Mouse (Mus musculus) limb, embryonic 13.5 days (tissue): ENCODE results near the gene Efhc1. TPM values are rescaled to one million over a fixed set of nuclear protein-coding genes. Genes with fewer than 3 reads are reported as not detected.
A peak's percentile ranks its signal among the peaks of the same experiment; 100 is the strongest.

Source experiments
- ATAC-seq: fragments of 200-750 bp; cut with Nextera tagmentation; 2 replicates; pipeline ENCODE4 v1.8.0; 2017; ENCODE audit warnings: low read depth, moderate number of reproducible peaks, moderate TSS enrichment; ENCODE audit not compliant: low FRiP score
- H3K27ac ChIP-seq: fragments of 300-500 bp; sonication (generic); 2 replicates; pipeline ENCODE4 v1.5.1; 2015; ENCODE audit warnings: inconsistent platforms, mild to moderate bottlenecking, moderate library complexity
- H3K27me3 ChIP-seq: fragments of 300-500 bp; sonication (generic); 2 replicates; pipeline ENCODE4 v1.6.1; 2015; ENCODE audit warnings: mild to moderate bottlenecking, inconsistent platforms
- H3K36me3 ChIP-seq: fragments of 300-500 bp; sonication (generic); 2 replicates; pipeline ENCODE4 v1.6.1; 2015; ENCODE audit warnings: inconsistent platforms, mild to moderate bottlenecking, moderate library complexity
- H3K4me1 ChIP-seq: fragments of 300-500 bp; sonication (generic); 2 replicates; pipeline ENCODE4 v1.6.1; 2015; ENCODE audit warnings: inconsistent platforms
- H3K4me2 ChIP-seq: fragments of 300-500 bp; sonication (generic); replicated peaks from 2 replicates; pipeline ENCODE4 v1.6.1; 2015; ENCODE audit warnings: inconsistent platforms, mild to moderate bottlenecking, moderate library complexity
- H3K4me3 ChIP-seq: fragments of 300-500 bp; sonication (generic); 2 replicates; pipeline ENCODE4 v1.5.1; 2015; ENCODE audit warnings: moderate library complexity, mild to moderate bottlenecking, inconsistent platforms
- H3K9ac ChIP-seq: fragments of 300-500 bp; sonication (generic); 2 replicates; pipeline ENCODE4 v1.6.1; 2015; ENCODE audit warnings: mild to moderate bottlenecking, inconsistent platforms
- H3K9me3 ChIP-seq: fragments of 300-500 bp; sonication (generic); 2 replicates; pipeline ENCODE4 v1.6.1; 2016; ENCODE audit warnings: inconsistent platforms
- WGBS: fragments of 180-500 bp; shearing (Covaris S2); methylation state at CpG from one replicate; pipeline ENCODE4 v1.1.7; 2015; 5-methylcytosine and 5-hydroxymethylcytosine counted together
- polyA plus RNA-seq: library from polyadenylated mRNA; unstranded; fragments of >200 nt; fragmentation: Nextera tagmentation; extraction: Ambion mirVana; gene quantifications from 2 replicates; pipeline ENCODE4 v1.2.1, GENCODE M21; 2015

Efhc1 gene
- polyA plus RNA-seq: 1.9 and 3.1 TPM in 2 replicates

DNA sequence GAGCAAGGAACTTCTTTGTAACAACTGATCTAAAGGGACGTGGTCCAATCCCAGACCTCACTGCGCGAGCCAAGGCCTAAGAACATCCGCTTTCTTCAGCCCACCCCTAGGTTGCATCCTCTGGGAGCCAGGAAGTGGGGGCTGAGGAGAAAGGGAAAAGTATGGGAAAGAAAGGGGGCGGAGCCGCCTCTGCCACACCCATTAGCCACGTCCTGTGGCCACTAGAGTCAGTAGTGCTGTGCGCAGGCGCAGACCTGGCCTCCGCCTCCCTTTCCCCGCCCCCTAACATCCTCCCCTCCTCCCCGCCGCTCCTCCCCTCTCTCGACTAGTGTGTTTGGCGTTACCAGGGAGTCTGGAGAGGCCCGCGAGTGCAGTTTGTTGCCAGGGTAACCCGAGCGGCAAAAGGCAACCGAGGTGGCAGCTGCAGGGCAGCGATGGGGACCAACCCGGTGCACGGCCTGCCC lies at the start of gene Efhc1:
Efhc1 (plus strand) TSS at position 327 of the 464 bp plus-strand sequence.
- no peaks in the 10 kb centered on the region for H3K27me3 ChIP-seq
- 2% methylated on average over 22 of the region's 23 CpGs for WGBS
- peak within 1 kb of the TSS; percentile 71 for H3K9ac ChIP-seq
- peak within 1 kb of the TSS; percentile 59; the same call in 1 of the 2 replicates for H3K27ac ChIP-seq
- peak; percentile 98 for ATAC-seq
- no peaks in the 10 kb centered on the region for H3K36me3 ChIP-seq
- no peaks in the 10 kb centered on the region for H3K9me3 ChIP-seq
- peak within 1 kb of the TSS; percentile 60 for H3K4me3 ChIP-seq
- H3K4me2 ChIP-seq: peak within 1 kb of the TSS; percentile 82
- H3K4me1 ChIP-seq: peaks cover 6% of the 10 kb centered on the region; the same call in 1 of the 2 replicates

GRCm38 (mm10) chr1:20905501-20906127 lies 45.8 kb upstream of the Efhc1 start:
- Histone ChIP-seq H3K36me3 (no peaks in the 10 kb centered on the region), H3K4me2 (no peak overlapping the region), H3K9me3 (no peaks in the 10 kb centered on the region), H3K9ac (no peak overlapping the region), H3K4me3 (no peak overlapping the region), H3K4me1 (no peaks in the 10 kb centered on the region), H3K27ac (no peak overlapping the region), H3K27me3 (no peaks in the 10 kb centered on the region)
- no peak for ATAC-seq
- 85% methylated on average over 8 of the region's 8 CpGs for WGBS

- 90% methylated on average over 9 of the region's 9 CpGs for WGBS
- no peaks in the 10 kb centered on the region for H3K4me1 ChIP-seq
- no peak overlapping the region for H3K4me3 ChIP-seq
- H3K36me3 ChIP-seq: no peaks in the 10 kb centered on the region
- H3K4me2 ChIP-seq: no peak overlapping the region
- H3K9ac ChIP-seq: no peak overlapping the region
- ATAC-seq: no peak
- no peaks in the 10 kb centered on the region for H3K27me3 ChIP-seq
- H3K27ac ChIP-seq: no peak overlapping the region
- no peaks in the 10 kb centered on the region for H3K9me3 ChIP-seq
These were observed 45.3 kb upstream of the Efhc1 start for GRCm38 (mm10) chr1:20906128-20906515.

DNA sequence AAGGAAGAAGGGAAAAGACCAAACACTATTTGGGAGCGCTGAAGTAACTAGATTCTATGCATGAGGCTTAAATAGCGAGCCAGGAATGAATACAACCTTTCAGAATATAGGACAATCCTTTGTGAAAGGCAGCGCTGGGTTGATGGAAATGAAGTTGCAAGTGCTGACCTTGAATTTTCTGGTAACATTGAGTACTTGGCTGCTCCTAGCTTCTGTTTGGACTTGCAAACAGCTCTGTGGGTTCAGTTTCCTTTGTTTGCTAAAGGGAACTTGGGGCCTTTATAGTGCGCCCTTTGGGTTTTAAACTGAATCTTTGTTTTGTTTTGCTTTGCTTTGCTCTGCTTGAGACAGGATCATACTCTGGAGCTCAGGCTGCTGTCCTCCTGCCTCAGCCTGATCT lies 42.9 kb upstream of the Efhc1 start:
- Histone ChIP-seq H3K4me3 (no peak overlapping the region), H3K4me2 (no peak overlapping the region), H3K9me3 (no peaks in the 10 kb centered on the region), H3K4me1 (no peaks in the 10 kb centered on the region), H3K27ac (no peak overlapping the region), H3K27me3 (no peaks in the 10 kb centered on the region), H3K9ac (no peak overlapping the region), H3K36me3 (no peaks in the 10 kb centered on the region)
- WGBS: 48% methylated on average over 4 of the region's 4 CpGs
- no peak for ATAC-seq

- no peak for ATAC-seq
- Histone ChIP-seq H3K36me3 (no peaks in the 10 kb centered on the region), H3K4me1 (no peaks in the 10 kb centered on the region), H3K27me3 (no peaks in the 10 kb centered on the region), H3K4me2 (no peak overlapping the region), H3K9me3 (no peaks in the 10 kb centered on the region), H3K27ac (no peak overlapping the region), H3K4me3 (no peak overlapping the region), H3K9ac (no peak overlapping the region)
- 66% methylated on average over 2 of the region's 2 CpGs for WGBS
These were observed 39.3 kb upstream of the Efhc1 start for GRCm38 (mm10) chr1:20912115-20912514.

GRCm38 (mm10) chr1:20912527-20913171 lies 38.8 kb upstream of the Efhc1 start:
- no peak overlapping the region for H3K27ac ChIP-seq
- no peaks in the 10 kb centered on the region for H3K4me1 ChIP-seq
- H3K27me3 ChIP-seq: no peaks in the 10 kb centered on the region
- no peak overlapping the region for H3K4me3 ChIP-seq
- ATAC-seq: no peak
- H3K9ac ChIP-seq: no peak overlapping the region
- no peaks in the 10 kb centered on the region for H3K9me3 ChIP-seq
- H3K4me2 ChIP-seq: no peak overlapping the region
- WGBS: 58% methylated on average over 13 of the region's 13 CpGs
- no peaks in the 10 kb centered on the region for H3K36me3 ChIP-seq

DNA sequence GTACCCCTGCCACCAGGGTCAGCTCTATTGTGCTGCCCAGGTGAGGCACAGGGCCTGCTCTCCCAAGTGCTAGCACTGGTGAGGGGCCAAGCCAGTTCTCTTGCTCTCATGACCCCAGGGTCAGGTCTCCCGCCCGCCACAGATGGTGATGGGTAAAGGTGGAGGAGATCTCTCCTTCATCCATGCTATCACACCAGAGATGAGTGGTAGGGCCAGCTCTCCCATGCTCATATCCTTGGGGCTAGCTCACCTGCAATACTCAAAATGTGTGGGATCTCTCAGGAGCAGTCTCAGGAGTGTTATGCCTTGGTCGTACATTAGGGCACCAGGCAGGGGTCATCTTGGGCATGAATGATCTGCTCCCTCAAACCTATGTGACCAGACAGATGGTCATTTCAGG lies 36.7 kb upstream of the Efhc1 start:
- Histone ChIP-seq H3K4me1 (no peaks in the 10 kb centered on the region), H3K27me3 (no peaks in the 10 kb centered on the region), H3K4me3 (no peak overlapping the region), H3K27ac (no peak overlapping the region), H3K4me2 (no peak overlapping the region), H3K9me3 (no peaks in the 10 kb centered on the region), H3K9ac (no peak overlapping the region), H3K36me3 (no peaks in the 10 kb centered on the region)
- 81% methylated on average over 3 of the region's 3 CpGs for WGBS
- no peak for ATAC-seq

DNA sequence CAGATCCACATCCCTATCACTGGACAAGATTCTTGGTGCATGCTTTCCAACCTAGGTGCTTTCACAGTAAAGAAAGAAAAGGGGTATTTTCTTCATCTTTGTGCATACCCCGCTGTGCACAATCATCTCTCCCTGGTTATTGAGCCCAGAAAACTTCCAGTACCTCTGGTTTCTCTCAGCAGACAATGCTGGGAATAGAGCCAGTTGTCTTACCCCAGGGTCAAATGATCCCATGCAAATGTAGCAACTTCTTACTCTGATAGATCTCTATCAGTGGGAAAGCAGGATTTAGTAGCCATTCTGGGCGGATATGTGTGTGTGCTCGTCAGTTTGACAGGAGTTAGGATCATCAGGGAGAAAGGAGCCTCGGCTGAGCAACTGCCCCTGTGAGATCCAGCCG lies 35.8 kb upstream of the Efhc1 start:
- Histone ChIP-seq H3K4me2 (no peak overlapping the region), H3K4me3 (no peak overlapping the region), H3K4me1 (no peaks in the 10 kb centered on the region), H3K27ac (no peak overlapping the region), H3K9me3 (no peaks in the 10 kb centered on the region), H3K27me3 (no peaks in the 10 kb centered on the region), H3K9ac (no peak overlapping the region), H3K36me3 (no peaks in the 10 kb centered on the region)
- ATAC-seq: no peak
- WGBS: 82% methylated on average over 5 of the region's 5 CpGs

GRCm38 (mm10) chr1:20917496-20918050 lies 33.9 kb upstream of the Efhc1 start:
- no peak for ATAC-seq
- H3K27me3 ChIP-seq: no peaks in the 10 kb centered on the region
- H3K4me2 ChIP-seq: no peak overlapping the region
- H3K9me3 ChIP-seq: no peaks in the 10 kb centered on the region
- peaks cover 6% of the 10 kb centered on the region; the same call in 1 of the 2 replicates for H3K4me1 ChIP-seq
- H3K27ac ChIP-seq: no peak overlapping the region
- H3K9ac ChIP-seq: no peak overlapping the region
- WGBS: 73% methylated on average over 6 of the region's 6 CpGs
- H3K4me3 ChIP-seq: no peak overlapping the region
- no peaks in the 10 kb centered on the region for H3K36me3 ChIP-seq

- Histone ChIP-seq H3K4me1 (peaks cover 21% of the 10 kb centered on the region), H3K4me3 (no peak overlapping the region), H3K27me3 (no peaks in the 10 kb centered on the region), H3K4me2 (no peak overlapping the region), H3K9ac (no peak overlapping the region), H3K27ac (no peak overlapping the region), H3K36me3 (no peaks in the 10 kb centered on the region), H3K9me3 (no peaks in the 10 kb centered on the region)
- WGBS: 88% methylated on average over 2 of the region's 2 CpGs
- ATAC-seq: no peak
These were observed 31.7 kb upstream of the Efhc1 start for GRCm38 (mm10) chr1:20919728-20920127.

- H3K9me3 ChIP-seq: no peaks in the 10 kb centered on the region
- H3K9ac ChIP-seq: no peak overlapping the region
- no peak overlapping the region for H3K4me2 ChIP-seq
- H3K36me3 ChIP-seq: no peaks in the 10 kb centered on the region
- H3K27ac ChIP-seq: no peak overlapping the region
- 80% methylated on average over 10 of the region's 10 CpGs for WGBS
- H3K4me3 ChIP-seq: no peak overlapping the region
- peaks cover 21% of the 10 kb centered on the region for H3K4me1 ChIP-seq
- H3K27me3 ChIP-seq: no peaks in the 10 kb centered on the region
- no peak for ATAC-seq
These were observed 30.3 kb upstream of the Efhc1 start for GRCm38 (mm10) chr1:20921081-20921528.

DNA sequence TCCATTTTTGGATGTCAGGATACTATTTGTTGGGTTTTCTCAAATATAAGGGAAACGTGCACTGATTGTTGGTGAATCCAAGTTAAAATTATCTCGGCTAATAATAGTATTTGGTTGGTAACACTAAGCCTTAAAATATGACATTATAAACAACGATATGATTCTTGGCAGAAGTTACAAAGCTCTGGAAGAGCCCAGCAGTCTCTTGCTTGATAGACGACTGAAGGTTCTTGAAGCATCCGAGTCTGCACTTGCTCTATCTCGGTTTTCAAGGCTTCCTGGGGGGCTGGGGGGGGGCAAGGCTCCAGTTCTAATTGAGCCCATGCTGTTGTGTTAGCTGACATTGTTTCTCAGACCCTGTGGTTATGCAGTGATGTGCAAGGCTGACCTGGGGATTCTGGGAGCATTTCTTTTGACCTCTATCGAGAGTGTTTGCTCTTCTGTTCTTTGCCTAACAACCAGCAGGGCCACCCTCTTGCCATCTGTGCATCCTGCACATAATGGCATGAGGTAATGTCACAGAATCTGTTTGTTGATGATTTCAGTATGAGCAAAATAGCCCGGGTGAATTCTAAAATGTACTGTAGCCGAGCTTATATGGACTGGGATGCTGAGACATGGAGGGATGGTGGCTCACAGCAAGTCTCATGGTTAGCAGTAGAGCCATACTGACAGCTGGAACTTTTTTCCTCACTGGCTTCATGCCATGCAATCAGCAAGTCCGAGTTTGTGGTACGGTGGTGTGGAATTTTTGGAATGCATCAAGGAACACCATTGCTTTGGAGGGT lies 28.6 kb upstream of the Efhc1 start:
- no peaks in the 10 kb centered on the region for H3K27me3 ChIP-seq
- 0 out of 2 replicates have a peak overlapping the region, but pooled peaks have one; percentile 21 for H3K4me2 ChIP-seq
- no peak overlapping the region for H3K4me3 ChIP-seq

More for the DNA sequence above, 28.6 kb upstream of the Efhc1 start:
- 52% methylated on average over 11 of the region's 11 CpGs for WGBS
- Histone ChIP-seq H3K36me3 (no peaks in the 10 kb centered on the region), H3K4me1 (peaks cover 21% of the 10 kb centered on the region), H3K9ac (no peak overlapping the region), H3K27ac (no peak overlapping the region), H3K9me3 (no peaks in the 10 kb centered on the region; the same call in 1 of the 2 replicates)
- ATAC-seq: peak; percentile 57; the same call in 1 of the 2 replicates
